Mouse (Mus musculus): ENCODE data around the gene Ppdpf. TPM values are rescaled to one million over a fixed set of nuclear protein-coding genes. Genes with fewer than 3 reads are reported as not detected.

Gene Ppdpf
- polyA plus RNA-seq, 1 experiment from 2014 or later = 254 TPM

DNA sequence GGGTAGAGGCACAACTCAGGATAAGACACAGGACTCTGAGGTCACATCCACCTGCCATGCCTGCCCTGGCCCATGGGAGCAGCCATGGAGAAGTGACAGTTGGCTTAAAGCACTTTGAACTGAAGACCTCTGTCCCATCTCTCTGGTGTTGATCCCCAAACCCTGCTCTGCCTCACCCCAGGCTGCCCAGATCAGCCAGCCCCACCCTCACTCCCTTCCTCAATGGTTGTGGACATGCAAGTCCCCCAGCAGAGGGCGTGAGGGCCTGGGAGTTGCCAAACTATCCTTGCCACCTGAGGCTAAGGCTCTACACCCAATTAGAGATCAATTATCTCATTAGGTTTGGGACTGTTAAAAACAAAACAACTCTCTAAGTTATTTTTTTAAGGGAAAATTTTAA is 33.2 kb upstream of the Ppdpf start:
- H3K4me2 ChIP-seq = no peak overlapping the region

DNA sequence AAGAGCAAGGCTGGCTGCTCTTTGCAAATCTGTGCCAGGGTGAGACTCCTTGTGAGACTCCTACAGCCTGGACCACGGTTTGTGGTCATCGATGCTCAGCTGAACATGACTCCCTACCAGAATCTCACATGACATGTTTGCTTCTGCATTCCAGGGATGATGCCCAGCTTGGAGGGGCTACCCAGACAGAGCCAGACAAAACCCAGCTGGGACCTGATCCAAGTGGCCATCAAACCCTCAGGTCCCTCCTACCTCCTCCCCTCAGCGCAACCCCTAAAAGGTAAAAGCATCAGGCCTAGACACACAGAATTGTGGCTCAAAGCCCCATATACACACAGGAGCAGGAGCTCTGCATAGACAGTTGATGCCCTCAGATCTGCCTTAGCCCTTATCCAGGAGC is 32.7 kb upstream of the Ppdpf start:
- ATAC-seq (ENCODE audit: insufficient number of reproducible peaks, low FRiP score, low TSS enrichment, low read depth) = no peak
- H3K4me3 ChIP-seq = no peak overlapping the region
- WGBS = 84% methylated on average over 3 of the region's 3 CpGs
- no peak overlapping the region for H3K4me2 ChIP-seq
- no peak overlapping the region for H3K9ac ChIP-seq
- H3K27ac ChIP-seq = no peak overlapping the region
- H3K36me3 ChIP-seq = no peaks in the 10 kb centered on the region
- H3K9me3 ChIP-seq = no peaks in the 10 kb centered on the region
- H3K27me3 ChIP-seq = peaks cover 88% of the 10 kb centered on the region
- peaks cover 6% of the 10 kb centered on the region; the same call in 1 of the 2 replicates for H3K4me1 ChIP-seq

More for the DNA sequence above, 33.2 kb upstream of the Ppdpf start:
- WGBS = 0% methylated on average over 1 of the region's 1 CpGs
- Histone ChIP-seq H3K4me1 (peaks cover 6% of the 10 kb centered on the region; the same call in 1 of the 2 replicates), H3K4me3 (no peak overlapping the region), H3K27ac (no peak overlapping the region), H3K9ac (no peak overlapping the region), H3K9me3 (no peaks in the 10 kb centered on the region), H3K36me3 (no peaks in the 10 kb centered on the region), H3K27me3 (peaks cover 88% of the 10 kb centered on the region)
- ATAC-seq (ENCODE audit: insufficient number of reproducible peaks, low FRiP score, low TSS enrichment, low read depth) = no peak

DNA sequence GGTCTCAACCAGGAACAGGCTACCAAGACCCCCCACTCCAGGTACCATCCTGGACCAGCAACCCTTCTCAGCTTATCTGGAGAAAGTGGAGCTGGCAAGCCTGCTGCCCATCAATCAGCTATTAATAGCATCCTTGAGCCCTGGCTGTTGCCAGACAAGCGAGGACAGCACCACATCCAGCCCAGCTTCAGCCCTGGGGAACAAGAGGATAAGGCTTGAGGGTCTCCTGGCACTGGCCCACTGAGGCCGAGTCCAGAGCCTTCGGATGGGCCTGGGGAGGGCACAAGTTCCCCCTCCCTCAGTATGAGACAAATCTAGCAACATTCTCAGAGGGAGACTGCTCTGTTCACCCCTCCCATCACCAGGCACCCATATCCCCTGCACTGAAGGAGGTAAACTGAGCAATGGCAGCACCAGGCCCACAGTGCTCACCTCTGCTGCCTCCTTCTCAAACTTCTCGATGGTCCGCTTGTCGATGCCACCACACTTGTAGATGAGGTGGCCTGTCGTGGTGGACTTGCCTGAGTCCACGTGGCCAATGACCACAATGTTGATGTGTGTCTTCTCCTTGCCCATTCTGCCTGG is 32.1 kb upstream of the Ppdpf start:
- 75% methylated on average over 8 of the region's 8 CpGs for WGBS

DNA sequence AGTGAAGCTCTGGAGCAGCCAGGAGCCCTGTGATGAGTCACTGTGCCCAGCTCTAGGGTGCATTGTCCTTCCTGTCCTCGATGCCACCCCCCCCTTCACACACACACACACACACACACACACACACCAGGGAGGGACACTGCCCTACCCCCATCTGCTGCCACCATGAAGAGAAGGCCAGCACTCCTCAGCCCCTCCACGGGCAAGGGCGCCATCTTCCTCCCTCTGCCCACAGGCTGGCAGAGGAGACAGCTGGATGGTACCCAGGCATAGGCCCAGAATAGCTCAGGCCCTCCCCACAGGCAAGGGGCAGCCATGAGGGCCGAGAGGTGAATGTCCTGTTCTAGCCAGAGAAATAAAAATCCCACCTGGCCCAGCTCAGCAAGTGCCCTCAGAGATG is 31.2 kb upstream of the Ppdpf start:
- Histone ChIP-seq H3K27ac (no peak overlapping the region), H3K4me1 (peaks cover 9% of the 10 kb centered on the region; the same call in 1 of the 2 replicates), H3K9me3 (no peaks in the 10 kb centered on the region), H3K4me2 (no peak overlapping the region), H3K4me3 (no peak overlapping the region), H3K36me3 (no peaks in the 10 kb centered on the region), H3K9ac (no peak overlapping the region), H3K27me3 (peaks cover 74% of the 10 kb centered on the region)
- no peak for ATAC-seq (ENCODE audit: insufficient number of reproducible peaks, low FRiP score, low TSS enrichment, low read depth)
- WGBS = 62% methylated on average over 4 of the region's 4 CpGs

More for the DNA sequence above, 32.1 kb upstream of the Ppdpf start:
- no peaks in the 10 kb centered on the region for H3K9me3 ChIP-seq
- H3K4me3 ChIP-seq = no peak overlapping the region
- peaks cover 7% of the 10 kb centered on the region; the same call in 1 of the 2 replicates for H3K4me1 ChIP-seq
- ATAC-seq (ENCODE audit: insufficient number of reproducible peaks, low FRiP score, low TSS enrichment, low read depth) = no peak
- no peak overlapping the region for H3K4me2 ChIP-seq
- no peak overlapping the region for H3K27ac ChIP-seq
- peaks cover 83% of the 10 kb centered on the region for H3K27me3 ChIP-seq
- no peak overlapping the region for H3K9ac ChIP-seq
- no peaks in the 10 kb centered on the region for H3K36me3 ChIP-seq

DNA sequence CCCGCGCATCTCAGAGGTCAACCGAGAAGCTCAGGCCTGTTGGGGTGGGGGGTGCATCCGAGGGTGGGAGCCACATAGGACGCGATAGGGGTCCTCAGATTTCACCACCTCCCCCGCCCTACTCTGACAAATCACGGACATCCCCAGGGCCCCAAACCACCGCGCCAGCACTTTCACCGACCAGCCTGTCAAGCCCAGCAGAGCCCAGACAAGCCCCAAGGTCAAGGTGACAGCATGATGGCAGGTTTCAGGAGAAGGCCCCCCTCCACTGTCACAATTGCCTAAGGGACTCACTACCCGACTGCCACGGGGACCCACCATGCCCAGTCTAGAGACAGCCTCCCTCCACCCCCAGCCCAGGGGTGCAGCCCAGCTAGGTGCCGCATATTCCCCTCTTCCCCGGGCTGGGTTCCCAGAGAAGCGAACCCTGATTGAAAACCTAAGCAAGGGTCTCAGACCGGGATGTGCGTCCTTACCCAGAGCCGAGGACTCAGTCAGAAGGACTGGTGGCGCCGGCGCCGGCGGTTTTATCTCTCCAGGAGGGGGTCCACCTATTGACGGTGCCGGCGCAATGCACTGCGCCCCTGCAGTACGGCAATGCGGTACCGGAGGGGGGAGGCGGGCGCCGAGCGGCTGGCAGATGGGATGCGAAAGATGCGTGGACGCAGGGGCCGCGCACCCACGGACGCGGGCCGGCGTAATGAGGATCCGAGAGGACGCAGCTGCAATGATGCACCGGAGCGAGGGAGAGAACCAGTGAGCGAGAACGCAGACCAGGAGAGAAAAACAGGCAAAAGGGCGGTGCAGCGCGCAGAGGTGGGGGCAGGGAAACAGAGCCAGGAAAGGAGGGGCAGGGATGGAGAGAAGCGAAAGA is 30.6 kb upstream of the Ppdpf start, which contains the start of gene Eef1a2:
Gene Eef1a2 (minus strand): TSS at position 767 of the 874 bp plus-strand sequence.
- Histone ChIP-seq H3K4me1 (peaks cover 9% of the 10 kb centered on the region; the same call in 1 of the 2 replicates), H3K9ac (no peak within 1 kb of the TSS), H3K4me2 (peak within 1 kb of the TSS; percentile 35), H3K27ac (no peak within 1 kb of the TSS), H3K27me3 (peaks cover 67% of the 10 kb centered on the region), H3K9me3 (no peaks in the 10 kb centered on the region), H3K36me3 (no peaks in the 10 kb centered on the region), H3K4me3 (peak within 1 kb of the TSS; percentile 25)
- 3% methylated on average over 55 of the region's 55 CpGs for WGBS
- no peak for ATAC-seq (ENCODE audit: insufficient number of reproducible peaks, low FRiP score, low TSS enrichment, low read depth)

DNA sequence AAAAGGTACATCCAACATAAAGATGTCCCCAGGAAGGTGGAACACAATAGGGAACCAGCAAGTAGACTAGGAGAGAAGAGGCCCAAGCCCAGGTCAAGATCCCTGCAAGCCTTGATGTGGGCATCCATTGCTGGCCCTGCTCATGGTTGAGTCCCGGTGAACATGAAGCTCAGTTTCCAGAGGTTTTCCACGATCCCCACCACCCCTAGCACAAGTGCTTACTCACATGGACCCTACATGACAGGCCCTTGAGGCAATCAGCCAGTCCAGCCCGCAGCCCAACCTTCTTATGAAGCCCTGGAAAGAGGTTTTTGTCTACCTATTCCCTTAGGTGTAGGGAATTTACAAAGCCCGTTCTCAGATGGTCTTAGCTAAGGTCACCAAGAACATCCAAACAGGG is 29.9 kb upstream of the Ppdpf start:
- H3K27ac ChIP-seq = no peak overlapping the region
- 76% methylated on average over 4 of the region's 4 CpGs for WGBS
- no peaks in the 10 kb centered on the region for H3K9me3 ChIP-seq
- H3K9ac ChIP-seq = no peak overlapping the region
- no peaks in the 10 kb centered on the region for H3K36me3 ChIP-seq
- ATAC-seq (ENCODE audit: insufficient number of reproducible peaks, low FRiP score, low TSS enrichment, low read depth) = no peak
- H3K27me3 ChIP-seq = peaks cover 62% of the 10 kb centered on the region
- H3K4me3 ChIP-seq = peak overlapping the region; percentile 25; the same call in 1 of the 2 replicates
- peaks cover 9% of the 10 kb centered on the region; the same call in 1 of the 2 replicates for H3K4me1 ChIP-seq
- no peak overlapping the region; the same call in 1 of the 2 replicates for H3K4me2 ChIP-seq

DNA sequence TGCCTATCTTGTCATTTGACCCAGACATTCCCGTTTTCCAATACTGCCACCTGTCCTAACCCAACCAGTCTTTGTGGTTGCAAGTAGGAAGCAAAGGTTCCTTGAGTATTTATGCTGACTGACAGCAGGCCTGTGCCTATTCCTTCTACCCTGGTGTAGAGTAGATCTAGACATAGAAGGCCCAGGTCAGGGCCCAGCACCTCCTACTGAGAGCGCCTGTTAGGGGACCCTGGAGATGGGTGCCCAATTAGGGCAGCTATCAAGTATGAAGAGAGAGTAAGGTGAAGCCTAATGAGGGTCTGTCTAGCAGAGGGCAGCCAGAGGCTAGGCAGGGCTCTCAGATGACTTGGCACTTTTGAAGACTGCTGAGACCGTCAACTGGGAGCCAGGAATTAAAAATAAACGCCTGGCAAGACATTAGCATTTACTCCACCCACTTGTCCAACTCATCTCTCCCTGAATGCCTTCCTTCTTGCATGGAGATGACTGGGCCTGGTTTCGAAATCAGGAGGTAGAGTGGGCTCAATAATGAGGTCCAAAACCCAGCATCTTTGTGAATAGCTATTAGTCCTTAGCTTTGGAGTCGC is 29.2 kb upstream of the Ppdpf start:
- Histone ChIP-seq H3K4me3 (no peak overlapping the region), H3K9me3 (no peaks in the 10 kb centered on the region), H3K36me3 (no peaks in the 10 kb centered on the region), H3K27me3 (peaks cover 57% of the 10 kb centered on the region), H3K27ac (no peak overlapping the region), H3K4me1 (peaks cover 9% of the 10 kb centered on the region; the same call in 1 of the 2 replicates), H3K4me2 (no peak overlapping the region), H3K9ac (no peak overlapping the region)
- WGBS = 76% methylated on average over 6 of the region's 6 CpGs
- ATAC-seq (ENCODE audit: insufficient number of reproducible peaks, low FRiP score, low TSS enrichment, low read depth) = no peak

DNA sequence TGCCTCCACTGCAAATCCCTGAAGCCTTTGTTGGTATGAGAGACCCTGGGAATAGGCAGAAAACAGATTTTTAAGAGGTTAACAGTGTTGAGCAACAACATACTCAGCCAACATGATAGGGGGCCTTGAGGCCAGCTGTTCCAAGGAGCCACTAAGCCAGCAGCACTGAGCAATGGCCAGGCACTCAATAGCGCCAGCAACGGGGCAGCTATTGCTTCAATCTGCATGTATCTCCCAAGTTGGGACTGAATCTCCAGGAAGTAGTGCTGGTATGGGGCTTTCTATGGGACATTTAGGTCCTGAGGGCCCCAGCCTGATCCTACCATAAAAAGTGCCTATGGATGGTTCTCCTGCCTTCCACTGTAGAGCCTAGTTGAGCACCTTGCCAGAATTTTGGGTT is 28.6 kb upstream of the Ppdpf start:
- 92% methylated on average over 2 of the region's 2 CpGs for WGBS
- Histone ChIP-seq H3K27me3 (peaks cover 54% of the 10 kb centered on the region), H3K4me3 (no peak overlapping the region), H3K9me3 (no peaks in the 10 kb centered on the region), H3K36me3 (no peaks in the 10 kb centered on the region), H3K4me2 (no peak overlapping the region), H3K4me1 (peaks cover 9% of the 10 kb centered on the region; the same call in 1 of the 2 replicates), H3K27ac (no peak overlapping the region), H3K9ac (no peak overlapping the region)
- ATAC-seq (ENCODE audit: insufficient number of reproducible peaks, low FRiP score, low TSS enrichment, low read depth) = no peak

DNA sequence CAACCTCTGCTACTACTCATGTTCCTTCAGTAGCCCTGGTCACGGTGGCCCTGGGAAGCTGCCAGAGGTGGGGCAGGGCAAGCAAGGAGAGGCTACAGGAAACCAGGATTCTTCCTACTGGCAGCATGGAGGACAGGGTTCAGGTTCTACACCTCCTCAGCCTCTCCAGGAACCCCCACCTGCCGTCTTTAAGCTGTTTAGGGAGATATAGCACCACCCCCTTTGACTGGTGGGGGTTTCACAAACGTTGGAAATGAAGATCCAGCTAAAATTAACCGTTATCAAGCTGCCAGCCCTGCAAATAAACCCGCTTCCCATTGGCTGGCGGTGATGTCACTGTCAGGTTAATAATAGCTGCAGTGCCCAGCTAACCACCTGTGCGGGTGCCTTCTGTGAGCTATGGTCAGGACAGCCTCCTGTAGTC is 27.9 kb upstream of the Ppdpf start:
- Histone ChIP-seq H3K27ac (no peak overlapping the region), H3K4me1 (peaks cover 9% of the 10 kb centered on the region; the same call in 1 of the 2 replicates), H3K9me3 (no peaks in the 10 kb centered on the region), H3K27me3 (peaks cover 53% of the 10 kb centered on the region), H3K36me3 (no peaks in the 10 kb centered on the region), H3K4me2 (no peak overlapping the region), H3K4me3 (no peak overlapping the region), H3K9ac (no peak overlapping the region)
- no peak for ATAC-seq (ENCODE audit: insufficient number of reproducible peaks, low FRiP score, low TSS enrichment, low read depth)
- 53% methylated on average over 7 of the region's 7 CpGs for WGBS

DNA sequence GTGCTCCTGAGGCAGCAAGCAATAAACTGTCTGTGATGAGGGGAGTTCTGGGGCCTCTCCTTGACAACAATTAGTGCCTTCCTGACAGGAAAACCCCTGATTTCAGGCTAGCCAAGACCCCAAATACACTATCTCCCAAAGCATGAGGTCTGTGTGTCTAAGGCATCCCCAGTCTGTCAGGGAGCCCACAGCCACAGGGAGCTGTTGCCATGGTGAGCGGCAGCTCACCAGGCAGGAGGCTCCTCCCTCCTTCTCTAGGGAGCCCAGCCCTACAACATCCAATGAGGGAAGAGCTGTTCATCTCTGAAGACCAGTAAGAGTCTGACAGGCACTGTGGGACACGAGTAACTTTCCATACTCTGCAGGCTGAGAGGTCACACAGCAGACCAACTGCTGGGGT is 27.3 kb upstream of the Ppdpf start:
- H3K4me2 ChIP-seq = no peak overlapping the region
- H3K9ac ChIP-seq = no peak overlapping the region
- H3K36me3 ChIP-seq = no peaks in the 10 kb centered on the region
- no peak overlapping the region for H3K27ac ChIP-seq
- ATAC-seq (ENCODE audit: insufficient number of reproducible peaks, low FRiP score, low TSS enrichment, low read depth) = no peak
- no peak overlapping the region for H3K4me3 ChIP-seq
- WGBS = 4% methylated on average over 2 of the region's 2 CpGs
- no peaks in the 10 kb centered on the region for H3K9me3 ChIP-seq
- peaks cover 47% of the 10 kb centered on the region for H3K27me3 ChIP-seq
- H3K4me1 ChIP-seq = peaks cover 9% of the 10 kb centered on the region; the same call in 1 of the 2 replicates

DNA sequence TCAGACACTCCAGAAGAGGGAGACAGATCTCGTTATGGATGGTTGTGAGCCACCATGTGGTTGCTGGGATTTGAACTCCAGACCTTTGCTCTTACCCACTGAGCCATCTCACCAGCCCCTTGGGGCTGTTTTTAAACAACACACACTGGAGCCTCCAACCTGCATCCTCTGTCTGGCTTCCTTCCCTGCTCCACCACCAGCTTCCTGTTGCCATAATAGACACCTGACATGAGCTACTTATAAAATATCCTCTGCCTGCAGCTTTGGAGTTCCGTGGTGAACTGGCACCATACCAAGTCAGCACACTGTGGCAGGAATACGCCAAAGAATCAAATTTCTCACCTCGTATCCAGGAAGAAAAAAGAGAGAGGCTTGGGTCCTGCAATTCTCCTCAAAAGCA is 26.2 kb upstream of the Ppdpf start:
- ATAC-seq (ENCODE audit: insufficient number of reproducible peaks, low FRiP score, low TSS enrichment, low read depth) = no peak
- Histone ChIP-seq H3K36me3 (no peaks in the 10 kb centered on the region), H3K4me3 (no peak overlapping the region), H3K4me1 (peaks cover 9% of the 10 kb centered on the region; the same call in 1 of the 2 replicates), H3K9ac (no peak overlapping the region), H3K27ac (no peak overlapping the region), H3K27me3 (peaks cover 41% of the 10 kb centered on the region), H3K4me2 (no peak overlapping the region), H3K9me3 (no peaks in the 10 kb centered on the region)
- 38% methylated on average over 4 of the region's 4 CpGs for WGBS

DNA sequence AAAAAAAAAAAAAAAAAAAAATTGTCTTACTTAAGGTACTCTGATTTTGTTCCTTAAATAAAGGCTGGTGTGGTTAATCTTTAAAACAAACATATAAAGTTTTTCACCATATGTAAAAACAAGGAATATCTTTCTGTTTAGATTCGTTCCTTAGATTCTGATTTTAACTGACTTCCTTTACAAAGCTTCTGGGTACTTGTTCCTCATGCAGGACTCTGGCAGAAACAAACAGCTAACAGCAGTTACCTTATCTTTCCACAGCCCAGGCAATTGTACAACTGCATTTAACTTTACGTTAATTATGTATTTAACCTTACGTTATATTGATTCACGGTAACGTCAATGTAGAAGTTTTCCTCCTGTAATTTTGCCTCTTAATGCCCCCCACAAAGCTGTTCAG is 20.6 kb upstream of the Ppdpf start:
- Histone ChIP-seq H3K4me2 (no peak overlapping the region), H3K27me3 (peaks cover 12% of the 10 kb centered on the region; the same call in 1 of the 2 replicates), H3K9ac (no peak overlapping the region), H3K4me1 (no peaks in the 10 kb centered on the region), H3K9me3 (no peaks in the 10 kb centered on the region), H3K36me3 (no peaks in the 10 kb centered on the region), H3K27ac (no peak overlapping the region), H3K4me3 (no peak overlapping the region)
- ATAC-seq (ENCODE audit: insufficient number of reproducible peaks, low FRiP score, low TSS enrichment, low read depth) = no peak
- WGBS = 75% methylated on average over 5 of the region's 5 CpGs

Measured in limb, embryonic 15.5 days (tissue).